Mouse (Mus musculus) adipocyte (in vitro differentiated cells): Measurements from ENCODE around the gene Snupn.
A peak's percentile ranks its signal among the peaks of the same experiment; 100 is the strongest.
"Not testable (repeated sequence)": the region's sequence is repeated elsewhere in the genome, so short reads cannot be mapped to it uniquely, and the experiment has no call there.

Experiments
- DNase-seq: peaks from one replicate; pipeline ENCODE4 v3.0.0-alpha.2; 2016; ENCODE audit warnings: low spot score

The Snupn gene

DNA sequence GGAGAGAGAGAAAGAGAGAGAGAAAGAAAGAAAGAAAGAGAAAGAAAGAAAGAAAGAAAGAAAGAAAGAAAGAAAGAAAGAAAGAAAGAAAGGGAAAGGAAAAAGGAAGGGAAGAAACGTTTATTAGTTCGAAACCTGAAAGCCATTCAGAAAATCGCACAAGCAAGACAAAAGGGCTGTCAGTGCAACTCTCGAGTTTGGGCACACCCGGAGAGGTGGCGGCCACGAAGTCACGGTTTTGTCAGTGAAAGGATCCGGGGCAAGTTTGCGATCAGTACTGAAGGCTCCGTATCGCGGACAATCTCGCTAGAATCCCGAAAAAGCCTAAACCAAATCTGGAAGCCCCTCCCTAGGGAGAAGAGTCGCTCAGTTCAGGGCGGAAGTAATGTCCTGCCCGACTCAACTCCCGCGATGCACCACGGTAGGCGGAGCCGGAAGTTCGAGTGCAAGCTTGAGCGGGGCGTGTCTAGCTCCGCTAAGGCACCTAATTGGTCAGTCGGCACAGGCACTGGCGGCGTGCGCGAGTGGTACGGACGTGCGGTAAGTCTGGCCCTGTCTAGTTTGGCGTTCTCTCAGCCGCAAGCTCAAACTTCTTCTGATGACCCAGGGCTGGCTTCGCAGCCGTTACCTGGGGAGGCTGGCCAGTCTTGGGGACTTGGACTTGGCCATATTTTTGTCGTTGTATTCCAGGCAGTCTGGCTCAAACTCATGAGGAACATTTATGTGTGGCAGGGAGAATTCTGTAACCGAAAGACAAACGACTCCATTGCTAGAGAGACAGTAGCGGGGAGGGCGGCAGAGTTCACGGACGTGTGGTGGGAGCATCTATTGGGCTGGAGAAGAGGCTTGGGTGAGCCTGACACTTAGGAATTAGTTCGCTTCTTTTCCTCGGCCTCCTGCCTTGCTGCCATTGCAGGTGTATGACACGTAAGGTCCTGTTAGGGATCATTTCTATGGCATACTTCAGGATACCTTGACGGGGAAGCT lies at the start of gene Snupn:
Snupn (plus strand) TSS at position 465 of the 987 bp plus-strand sequence.
- DNase-seq: peak; percentile 98

DNA sequence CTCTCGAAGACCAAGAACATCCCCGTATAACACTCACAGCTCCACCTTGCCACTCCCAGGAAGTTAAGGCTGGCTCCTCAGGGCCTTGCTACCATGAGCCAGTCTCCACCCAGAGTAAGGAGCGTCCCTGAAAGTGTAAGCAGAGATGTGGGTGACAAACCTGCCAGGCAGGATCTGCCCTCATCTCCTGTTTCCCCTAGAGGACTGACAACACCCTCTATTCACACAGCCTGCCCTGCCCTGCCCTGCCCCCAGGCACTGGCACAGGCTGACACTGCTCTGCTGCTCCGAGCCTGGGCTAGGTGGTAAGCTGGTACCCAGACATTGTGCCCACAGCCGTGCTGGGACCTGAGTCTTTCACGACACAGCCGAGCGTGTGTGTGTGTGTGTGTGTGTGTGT lies 49.5 kb upstream of the Snupn start:
- no peak for DNase-seq

DNA sequence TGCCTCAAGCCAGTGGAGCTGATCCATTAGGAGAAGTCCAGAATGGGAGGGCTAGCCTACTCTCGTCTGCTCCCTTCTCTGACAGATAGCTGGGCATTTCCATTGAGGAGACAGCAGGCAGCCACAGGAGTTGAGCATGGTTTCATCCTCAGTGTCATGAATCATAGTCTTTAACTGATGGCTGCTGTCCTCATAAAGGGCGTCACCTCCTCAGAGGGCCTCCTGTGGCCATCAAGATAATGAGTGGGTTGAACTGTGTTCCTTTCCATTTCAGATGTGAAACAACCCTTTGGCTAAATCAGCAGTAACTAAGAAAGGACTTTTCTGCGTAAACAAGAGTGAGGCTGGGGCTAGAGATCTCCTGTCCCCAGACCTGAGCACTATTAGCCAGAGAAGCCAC lies 47.0 kb upstream of the Snupn start:
- DNase-seq: no peak

DNA sequence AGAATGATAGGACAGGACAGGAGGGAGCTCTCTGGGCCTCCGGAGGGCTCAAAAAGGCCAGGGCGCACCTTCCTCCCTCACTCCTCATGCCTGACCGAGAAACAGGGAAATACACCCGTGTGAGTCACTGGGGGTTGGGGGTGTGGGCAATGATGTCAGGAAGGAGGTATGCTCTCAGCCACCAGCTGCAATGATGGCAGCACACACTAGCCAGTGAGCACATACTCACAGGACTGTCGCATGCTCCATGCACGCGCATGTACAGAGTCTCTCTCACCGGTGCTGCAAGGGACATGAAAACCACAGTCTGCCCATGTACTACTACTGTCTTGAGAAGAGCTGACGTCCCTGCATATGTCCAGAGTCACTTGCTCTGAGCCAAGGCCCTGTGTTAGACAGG lies 43.1 kb upstream of the Snupn start:
- no peak for DNase-seq

DNA sequence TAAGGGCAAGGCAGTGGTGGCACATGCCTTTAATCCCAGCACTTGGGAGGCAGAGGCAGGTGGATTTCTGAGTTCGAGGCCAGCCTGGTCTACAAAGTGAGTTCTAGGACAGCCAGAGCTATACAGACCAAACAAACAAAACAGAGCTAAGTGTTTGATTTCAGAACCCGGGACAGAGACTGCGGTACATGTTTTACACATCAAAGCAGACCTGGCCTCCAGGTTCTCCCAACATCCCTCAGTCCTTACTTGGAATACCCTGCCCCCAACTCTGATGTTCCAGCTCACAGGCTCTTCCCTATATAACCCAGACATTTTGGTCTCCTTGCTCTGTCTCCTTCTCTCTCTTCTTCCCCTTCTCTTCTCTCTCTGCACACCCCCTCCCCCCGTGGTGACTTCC lies 40.7 kb upstream of the Snupn start:
- not testable (repeated sequence) for DNase-seq

DNA sequence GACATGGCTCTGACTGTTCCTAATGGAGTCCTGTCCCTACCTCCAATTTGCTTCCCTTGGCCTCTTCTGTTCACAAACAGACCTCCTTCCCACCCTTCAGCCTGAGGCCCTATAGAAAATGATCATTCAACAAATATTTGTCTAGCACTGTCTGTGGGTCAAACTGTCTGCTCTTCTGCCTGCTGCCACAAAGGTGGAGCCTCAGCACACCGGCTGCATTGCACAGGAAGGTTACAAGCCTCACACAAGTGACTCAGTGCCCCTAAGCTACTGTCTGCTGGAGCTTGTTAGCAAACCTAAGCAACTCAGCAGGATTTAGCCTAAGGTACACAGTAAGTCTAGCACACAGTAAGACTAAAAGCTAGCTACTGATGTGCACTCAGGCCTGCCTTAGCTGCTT lies 39.7 kb upstream of the Snupn start:
- DNase-seq: no peak

DNA sequence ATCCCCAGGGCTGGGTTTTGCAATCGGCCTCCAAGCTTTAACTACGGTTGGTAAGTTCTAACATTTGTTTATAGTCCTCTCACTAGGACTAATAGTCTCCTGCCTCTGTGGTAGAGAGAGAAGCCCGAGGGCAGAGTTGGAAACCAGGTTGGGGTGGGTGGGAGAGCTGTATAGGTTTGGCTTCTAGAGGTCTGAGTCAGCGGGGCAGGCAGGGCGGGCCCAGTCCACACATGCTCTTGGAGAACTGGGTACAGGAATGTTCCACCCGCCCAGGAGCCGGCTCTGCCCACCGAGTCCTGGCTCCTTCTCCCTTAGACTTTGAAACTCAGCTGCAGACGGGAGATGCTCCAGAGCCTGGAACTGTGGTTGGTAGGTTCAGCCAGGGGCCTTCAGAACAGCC lies 36.7 kb upstream of the Snupn start:
- no peak for DNase-seq

DNA sequence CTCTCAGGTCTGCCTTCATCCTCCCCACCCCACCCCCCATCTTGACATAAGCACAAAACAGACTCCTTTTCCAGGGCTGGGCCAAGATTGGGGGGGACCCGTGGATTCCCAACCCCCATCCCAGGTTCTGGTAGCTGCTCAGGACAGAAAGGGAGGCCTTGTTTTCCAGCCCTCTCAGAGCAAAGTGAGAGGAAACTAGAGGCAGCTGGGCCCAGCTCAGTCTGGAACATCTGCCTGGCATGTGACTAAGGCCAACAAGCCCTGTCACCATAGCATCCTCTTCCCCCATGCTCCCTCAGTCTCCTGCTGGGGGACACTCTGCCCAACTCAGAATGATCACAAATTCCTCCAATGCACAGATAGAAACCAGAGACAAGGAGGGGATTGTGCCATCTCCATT lies 35.6 kb upstream of the Snupn start:
- no peak for DNase-seq

DNA sequence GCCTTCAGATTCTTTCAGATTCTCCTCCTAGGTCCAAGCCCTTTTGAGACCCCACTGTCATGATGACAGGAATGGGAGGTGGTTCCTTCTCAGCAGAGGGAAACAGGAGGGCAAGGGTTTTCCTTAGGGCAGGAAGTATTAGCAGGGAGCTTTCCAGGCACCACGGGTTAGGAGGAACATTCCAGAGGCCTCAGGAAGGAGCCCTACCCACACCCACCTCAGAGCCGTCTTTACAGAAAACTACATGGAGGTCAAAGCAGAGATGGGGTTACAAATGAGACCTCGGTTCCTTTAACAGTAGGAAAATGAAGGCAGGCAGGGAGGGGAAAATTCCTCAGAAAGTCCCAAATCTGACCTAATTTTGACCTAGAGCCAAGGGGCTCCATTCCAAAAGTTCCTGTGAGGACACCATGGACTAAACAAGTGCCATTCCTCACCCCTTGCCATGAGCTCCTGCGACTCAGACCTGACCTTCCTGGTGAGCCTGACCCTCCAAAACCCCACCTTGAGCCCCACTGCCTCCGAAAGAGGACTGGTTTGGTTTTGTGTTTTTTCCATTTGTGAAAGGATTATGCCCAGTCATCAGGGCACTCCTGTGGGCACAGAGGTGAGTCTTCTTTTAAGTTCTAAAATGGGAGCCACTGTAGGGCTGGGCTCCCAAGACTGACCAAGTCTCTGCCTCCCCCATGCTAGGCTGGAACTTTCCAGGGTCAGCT lies 34.8 kb upstream of the Snupn start:
- DNase-seq: peak; percentile 70

DNA sequence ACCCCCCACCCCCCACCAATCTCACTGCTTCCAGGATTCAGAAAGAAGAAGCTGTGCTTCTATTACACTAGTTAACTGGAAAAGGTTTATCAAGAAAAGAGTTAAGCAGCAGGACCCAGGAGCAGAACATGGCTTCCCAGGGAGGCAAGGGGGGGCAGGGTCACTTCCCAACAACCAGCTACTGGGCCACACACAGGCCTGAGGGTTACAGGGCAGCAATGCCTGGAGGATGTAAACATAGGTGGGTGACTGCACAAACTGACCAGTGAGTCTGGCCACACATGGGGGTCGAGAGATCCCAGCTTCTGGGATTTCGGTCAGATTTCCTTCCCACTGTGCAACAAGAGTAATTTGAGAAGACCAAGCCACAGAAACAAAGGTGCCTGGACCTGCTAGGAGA lies 33.5 kb upstream of the Snupn start:
- DNase-seq: no peak

DNA sequence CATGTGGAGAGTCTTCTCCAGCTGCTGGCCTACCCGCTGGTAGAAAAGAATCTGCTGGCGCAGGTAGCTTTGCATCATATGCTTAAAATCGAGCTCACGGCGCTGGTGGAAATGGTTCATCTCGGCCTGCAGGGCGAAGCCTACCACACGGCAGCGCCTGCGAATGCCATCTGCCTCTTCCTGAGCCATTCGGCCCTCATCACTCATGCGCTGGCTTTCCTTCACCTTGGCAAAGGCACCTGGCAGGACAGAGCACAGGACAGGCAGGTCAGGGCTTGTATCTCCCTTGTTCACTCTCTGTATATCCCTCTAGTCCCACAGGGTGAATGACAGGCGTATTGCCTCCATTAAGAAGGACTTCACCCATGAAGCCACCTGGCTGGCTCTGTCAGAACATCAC lies 32.2 kb upstream of the Snupn start:
- no peak for DNase-seq

DNA sequence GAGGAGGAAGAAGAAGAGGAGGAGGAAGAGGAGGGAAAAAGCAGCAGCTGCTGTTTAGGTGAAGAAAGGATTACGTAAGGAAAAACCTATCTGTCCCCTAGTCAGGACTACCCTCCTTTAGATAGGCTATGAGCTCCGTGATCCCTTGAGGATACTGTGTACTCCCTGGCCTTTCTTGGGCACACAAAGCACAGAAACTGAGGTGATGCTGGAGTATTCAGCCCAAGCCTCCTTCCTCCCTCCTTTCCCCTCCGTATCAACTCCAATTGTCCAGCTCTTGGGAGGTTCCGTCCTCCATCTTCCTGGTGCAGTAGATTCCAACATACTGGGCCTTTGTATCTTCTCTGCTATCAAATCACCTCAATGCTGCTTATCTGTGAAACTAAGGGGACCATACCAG lies 27.9 kb upstream of the Snupn start:
- no peak for DNase-seq

DNA sequence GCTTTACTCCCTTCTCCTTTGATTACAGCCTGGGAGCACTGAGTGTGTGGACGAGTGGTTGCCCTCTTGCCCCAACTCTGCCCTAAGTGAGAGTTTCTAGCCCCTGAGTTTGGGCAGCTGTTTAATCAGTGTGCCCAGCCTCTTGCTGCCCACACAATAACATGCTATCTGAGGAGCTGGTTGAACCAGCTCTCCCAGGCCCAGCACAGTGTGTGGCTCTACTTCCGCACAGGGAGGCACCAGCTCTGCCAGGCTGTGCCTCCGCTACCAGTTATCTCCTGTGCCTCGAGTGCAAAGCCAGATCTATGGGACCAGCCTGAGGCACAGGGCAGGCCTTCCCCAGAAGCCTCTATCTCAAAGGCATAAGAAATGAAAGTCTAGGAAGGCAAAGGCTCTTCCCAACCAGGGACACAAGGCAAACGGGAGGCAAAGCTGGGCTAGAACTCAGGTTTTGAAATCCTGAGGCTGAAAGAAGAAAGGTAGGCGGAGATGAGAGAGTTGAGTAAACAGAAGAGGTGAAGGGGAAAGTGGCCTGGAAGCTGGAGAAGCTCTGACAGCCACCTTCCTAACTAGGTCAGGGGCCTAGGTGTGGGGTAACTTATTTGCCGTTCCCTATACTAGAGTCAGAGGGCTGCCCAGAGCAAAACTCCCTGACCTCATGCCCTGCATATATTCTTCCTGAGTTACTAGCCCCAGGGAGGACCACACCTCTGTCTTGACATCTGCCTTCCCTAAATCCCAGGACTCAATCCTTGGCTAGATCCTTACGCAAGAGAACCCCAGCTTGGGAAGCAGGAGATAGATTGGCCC lies 26.6 kb upstream of the Snupn start:
- no peak for DNase-seq

DNA sequence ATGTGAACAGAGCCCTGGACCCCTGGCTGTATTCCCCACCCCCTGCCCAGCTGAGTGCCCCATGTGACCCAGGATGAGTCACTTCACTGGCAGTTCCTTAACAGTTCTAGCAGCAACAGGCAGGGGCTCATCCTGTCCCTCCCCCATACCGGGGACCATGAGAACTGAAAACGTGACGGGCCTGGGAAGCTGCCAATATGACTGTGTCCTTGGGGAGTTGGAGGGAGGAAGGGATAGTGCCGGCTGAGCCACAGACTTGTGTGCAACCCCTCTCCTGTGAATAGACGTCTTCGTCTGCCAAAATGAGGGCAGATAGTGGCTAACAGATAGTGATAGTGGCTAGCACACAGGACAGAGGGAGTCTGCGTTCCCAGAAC lies 26.0 kb upstream of the Snupn start:
- DNase-seq: peak; percentile 88

DNA sequence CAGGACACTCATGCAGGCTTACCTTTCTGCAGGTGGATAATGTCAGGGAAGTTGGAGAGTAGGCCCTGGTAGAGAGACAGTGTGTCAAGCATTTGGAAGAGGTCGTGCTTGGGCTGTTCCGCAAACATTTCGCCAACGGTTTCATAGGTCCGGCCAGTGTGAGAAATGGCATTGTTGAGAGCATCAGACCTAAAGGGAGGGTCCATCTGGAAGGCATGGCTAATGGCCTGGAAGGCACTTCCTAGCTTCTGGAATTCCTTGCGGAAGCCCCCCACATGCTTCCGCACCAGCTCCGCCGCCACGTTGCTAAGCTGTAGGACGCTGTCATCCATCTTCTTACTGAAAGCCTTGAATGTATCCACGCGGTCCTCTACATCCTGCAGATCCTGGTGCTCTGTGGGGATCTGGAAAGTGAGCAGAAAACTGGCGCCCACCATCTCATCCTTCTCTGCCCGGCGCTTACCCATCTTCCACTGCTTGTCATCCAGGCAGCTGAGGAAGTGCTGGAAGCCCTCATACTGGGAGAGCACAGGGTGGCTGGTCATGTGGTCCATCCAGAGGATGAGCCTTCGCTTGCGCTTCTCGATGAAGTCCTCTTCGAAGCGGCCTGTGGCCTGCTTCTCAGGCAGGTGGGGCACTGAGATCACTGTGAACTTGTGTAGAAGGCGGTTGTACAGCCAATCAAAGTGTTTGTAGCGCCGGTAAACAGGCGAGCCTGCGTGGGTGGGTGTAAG lies 25.2 kb upstream of the Snupn start:
- DNase-seq: no peak

DNA sequence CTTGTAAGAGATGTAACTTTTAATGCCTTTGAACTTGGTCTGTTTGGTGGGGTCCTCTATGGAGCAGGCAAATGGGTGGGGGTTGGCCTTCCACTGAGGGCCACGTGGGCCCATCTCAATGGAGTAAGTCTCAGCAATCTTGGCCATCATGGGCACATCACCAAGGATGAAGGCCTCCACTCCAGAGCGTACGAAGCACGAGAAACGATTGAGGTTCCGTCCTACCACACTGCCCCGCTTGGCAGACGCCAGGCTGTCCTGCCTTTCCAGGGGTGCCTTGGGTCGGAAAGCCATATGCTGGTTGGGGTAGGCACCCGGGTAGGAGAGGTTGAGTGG lies 24.7 kb upstream of the Snupn start:
- no peak for DNase-seq

DNA sequence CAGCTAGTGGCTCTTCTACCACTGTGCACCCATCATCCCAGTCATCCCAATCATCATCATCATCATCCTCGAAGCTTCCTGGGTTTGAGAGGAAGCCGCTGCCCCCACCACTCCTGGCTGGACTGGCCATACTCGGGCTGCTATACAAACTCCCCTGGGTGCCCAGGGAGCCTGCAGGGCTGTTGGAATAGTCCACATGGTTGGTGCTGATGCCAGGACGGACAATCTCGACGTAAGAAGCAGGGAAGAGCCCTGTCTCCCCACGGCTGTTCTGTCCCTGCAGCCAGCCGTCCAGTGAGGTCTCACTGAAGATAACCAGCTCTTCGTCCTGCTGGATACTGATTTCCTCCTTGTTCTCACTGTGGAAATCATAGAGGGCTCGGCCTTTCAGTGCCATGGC lies 24.3 kb upstream of the Snupn start:
- DNase-seq: no peak

DNA sequence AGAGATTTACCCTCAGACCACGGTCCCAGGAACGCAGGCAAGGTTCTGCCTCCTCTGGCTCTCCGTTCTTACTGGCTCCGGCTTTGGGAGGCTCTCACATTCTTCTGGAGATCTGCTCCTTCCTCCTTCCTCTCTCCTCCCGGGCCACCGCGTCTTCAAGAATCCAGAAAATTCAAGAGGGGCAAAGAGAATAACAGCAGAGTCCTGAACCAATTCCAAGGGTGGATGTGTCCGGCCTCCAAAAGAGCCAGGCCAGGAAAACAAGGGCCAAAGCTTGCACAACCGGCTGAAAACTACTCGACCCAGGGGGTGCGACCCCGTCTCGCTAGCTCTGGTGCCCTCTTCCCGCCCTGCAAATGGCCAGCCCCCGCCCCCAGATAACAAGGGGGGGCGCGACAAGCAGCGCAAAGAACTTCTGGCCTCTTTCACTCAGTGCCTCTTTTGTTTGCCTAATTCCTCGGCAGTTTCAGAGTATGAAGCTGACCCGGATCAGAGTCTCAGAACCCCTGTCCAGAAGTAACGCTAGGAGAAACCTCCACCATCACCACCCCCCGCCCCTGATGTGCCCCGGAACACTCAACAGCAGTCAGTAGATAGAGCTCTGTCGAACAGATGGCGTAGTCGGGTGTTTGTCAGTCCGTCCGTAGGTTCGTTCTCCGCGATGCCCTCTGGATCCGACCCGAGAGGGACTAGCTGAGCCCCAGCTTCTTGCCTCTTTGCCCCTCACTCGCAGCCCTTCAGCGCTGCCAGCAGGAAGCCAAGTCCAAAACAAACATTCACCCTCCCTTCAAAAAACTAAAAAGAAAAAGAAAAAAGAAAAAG lies 23.3 kb upstream of the Snupn start:
- peak; percentile 77 for DNase-seq

DNA sequence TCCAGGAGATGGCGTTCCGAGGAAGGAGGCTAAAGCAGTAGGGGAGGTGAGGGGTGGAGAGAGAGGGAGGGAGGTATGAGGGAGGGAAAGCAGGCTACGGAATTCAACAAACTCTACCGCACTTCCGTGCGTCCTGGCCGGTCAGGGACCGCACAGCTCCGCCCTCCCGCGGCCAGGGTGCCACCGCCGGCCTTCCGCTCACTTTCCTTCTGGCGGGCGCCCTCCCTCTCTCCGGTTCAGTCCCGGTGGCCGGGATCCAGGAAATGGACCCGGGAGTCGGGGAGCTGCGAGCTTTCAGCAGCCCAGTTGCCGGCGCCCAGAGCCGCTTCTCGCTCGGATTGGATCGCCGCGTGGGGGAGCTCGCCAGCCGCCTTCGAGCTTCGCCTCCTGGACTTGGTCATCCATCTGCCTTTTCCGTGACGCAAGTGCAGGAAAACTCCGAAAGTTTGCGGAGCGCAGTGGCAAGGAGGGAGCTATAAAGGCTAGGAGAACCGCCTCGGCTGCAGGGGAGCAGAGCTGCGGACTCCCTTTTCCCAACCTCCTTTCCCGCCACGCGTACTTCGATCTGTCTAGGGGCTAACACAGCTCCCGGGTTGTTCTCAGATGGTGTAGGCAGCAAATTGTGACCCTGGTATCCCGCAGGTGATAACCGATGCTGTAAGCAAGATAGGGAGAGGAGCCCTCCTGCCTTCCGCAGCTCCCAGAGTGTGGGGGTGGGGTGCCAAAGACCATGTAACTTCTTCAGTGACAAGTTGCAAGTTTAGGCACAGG lies 22.5 kb upstream of the Snupn start, which contains the start of gene Snx33:
Snx33 (minus strand) TSS at position 331 of the 771 bp plus-strand sequence.
- peak; percentile 93 for DNase-seq

DNA sequence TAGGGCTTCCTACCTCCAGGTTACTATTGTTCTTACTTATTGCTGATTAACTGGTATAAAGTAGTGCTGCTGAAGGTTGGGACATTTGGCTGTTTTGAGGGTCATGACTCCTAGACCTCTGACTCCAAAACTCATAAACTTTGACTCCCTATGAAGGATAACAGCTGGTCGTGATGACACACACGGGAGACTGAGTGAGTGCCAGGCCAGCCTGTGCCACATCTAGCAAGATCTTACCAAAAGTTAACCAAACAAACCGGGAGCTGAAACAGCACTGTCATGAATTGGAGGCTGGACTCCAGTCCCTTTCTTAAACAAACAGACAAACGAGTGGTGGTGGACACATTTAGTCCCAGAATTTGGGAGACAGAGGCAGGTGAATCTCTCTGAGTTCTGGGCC lies 21.2 kb upstream of the Snupn start:
- no peak for DNase-seq
